Mouse (Mus musculus) midbrain, embryonic 11.5 days (tissue): ENCODE measurements around the gene Il15ra. TPM values are rescaled to one million over a fixed set of nuclear protein-coding genes. Genes with fewer than 3 reads are reported as not detected.

Experiments
- ATAC-seq: fragments of 200-750 bp; cut with Nextera tagmentation; 2 replicates; pipeline ENCODE4 v1.8.0; 2017; ENCODE audit warnings: moderate TSS enrichment, moderate library complexity; ENCODE audit not compliant: low FRiP score
- DNase-seq: peaks from one replicate; pipeline ENCODE4 v3.0.0; 2015; ENCODE audit warnings: low spot score; ENCODE audit errors: missing footprints
- H3K27ac ChIP-seq: fragments of 300-500 bp; sonication (generic); 2 replicates; pipeline ENCODE4 v1.5.1; 2014; ENCODE audit warnings: low read depth, low read length
- H3K27me3 ChIP-seq: fragments of 300-500 bp; sonication (generic); 2 replicates; pipeline ENCODE4 v1.6.1; 2014; ENCODE audit warnings: mild to moderate bottlenecking, low read length, moderate library complexity, mixed read lengths; ENCODE audit not compliant: control insufficient read depth, insufficient read depth
- H3K36me3 ChIP-seq: fragments of 300-500 bp; sonication (generic); 2 replicates; pipeline ENCODE4 v1.6.1; 2014; ENCODE audit warnings: mild to moderate bottlenecking, low read length, moderate library complexity, mixed read lengths; ENCODE audit not compliant: control insufficient read depth, insufficient read depth
- H3K4me1 ChIP-seq: fragments of 300-500 bp; sonication (generic); 2 replicates; pipeline ENCODE4 v1.6.1; 2014; ENCODE audit warnings: low read length; ENCODE audit not compliant: control insufficient read depth, insufficient read depth
- H3K4me2 ChIP-seq: fragments of 300-500 bp; sonication (generic); 2 replicates; pipeline ENCODE4 v1.6.1; 2014; ENCODE audit warnings: mild to moderate bottlenecking, moderate library complexity
- H3K4me3 ChIP-seq: fragments of 300-500 bp; sonication (generic); 2 replicates; pipeline ENCODE4 v1.5.1; 2014; ENCODE audit warnings: low read depth, low read length
- H3K9ac ChIP-seq: fragments of 300-500 bp; sonication (generic); 2 replicates; pipeline ENCODE4 v1.6.1; 2014; ENCODE audit warnings: low read length
- H3K9me3 ChIP-seq: fragments of 300-500 bp; sonication (generic); 2 replicates; pipeline ENCODE4 v1.6.1; 2016; ENCODE audit warnings: low read length; ENCODE audit not compliant: control insufficient read depth
- WGBS: fragments of 180-500 bp; shearing (Covaris S2); extraction: QIAGEN DNeasy Blood & Tissue Kit; methylation state at CpG from one replicate; pipeline ENCODE4 v1.1.7; 2014; 5-methylcytosine and 5-hydroxymethylcytosine counted together
- polyA plus RNA-seq: library from polyadenylated mRNA; unstranded; fragments of >200 nt; fragmentation: Nextera tagmentation; extraction: Ambion mirVana; gene quantifications from 2 replicates; pipeline ENCODE4 v1.2.1, GENCODE M21; 2014

The Il15ra gene
- polyA plus RNA-seq, 1 experiment from 2014 or later: 0.87 TPM

GRCm38 (mm10) chr2:11672144-11672543 lies 32.9 kb upstream of the Il15ra start:
- H3K4me1 ChIP-seq: no peaks in the 10 kb centered on the region

GRCm38 (mm10) chr2:11679626-11680025 lies 25.5 kb upstream of the Il15ra start:
- no peak overlapping the region for H3K4me2 ChIP-seq
- H3K4me3 ChIP-seq: no peak overlapping the region
- no peaks in the 10 kb centered on the region for H3K4me1 ChIP-seq
- 70% methylated on average over 7 of the region's 7 CpGs for WGBS
- H3K9ac ChIP-seq: no peak overlapping the region
- no peak overlapping the region for H3K27ac ChIP-seq
- ATAC-seq (no peak), DNase-seq (no peak)
- no peaks in the 10 kb centered on the region for H3K9me3 ChIP-seq
- H3K27me3 ChIP-seq: no peaks in the 10 kb centered on the region
- no peaks in the 10 kb centered on the region for H3K36me3 ChIP-seq

More at GRCm38 (mm10) chr2:11672144-11672543, 32.9 kb upstream of the Il15ra start:
- no peak overlapping the region for H3K27ac ChIP-seq
- H3K4me2 ChIP-seq: no peak overlapping the region
- H3K4me3 ChIP-seq: no peak overlapping the region
- H3K36me3 ChIP-seq: no peaks in the 10 kb centered on the region
- no peak overlapping the region for H3K9ac ChIP-seq
- WGBS: 14% methylated on average over 3 of the region's 3 CpGs
- H3K9me3 ChIP-seq: no peaks in the 10 kb centered on the region
- DNase-seq (no peak), ATAC-seq (no peak)
- no peaks in the 10 kb centered on the region for H3K27me3 ChIP-seq

GRCm38 (mm10) chr2:11682712-11683111 lies 22.4 kb upstream of the Il15ra start:
- Histone ChIP-seq H3K9ac (no peak overlapping the region), H3K9me3 (no peaks in the 10 kb centered on the region), H3K27ac (no peak overlapping the region), H3K4me3 (no peak overlapping the region), H3K4me1 (no peaks in the 10 kb centered on the region), H3K36me3 (no peaks in the 10 kb centered on the region), H3K4me2 (no peak overlapping the region), H3K27me3 (no peaks in the 10 kb centered on the region)
- DNase-seq (no peak), ATAC-seq (no peak)
- WGBS: 56% methylated on average over 4 of the region's 4 CpGs

- DNase-seq: no peak
- Histone ChIP-seq H3K4me1 (no peaks in the 10 kb centered on the region), H3K9me3 (no peaks in the 10 kb centered on the region), H3K9ac (no peak overlapping the region), H3K4me3 (no peak overlapping the region), H3K27me3 (no peaks in the 10 kb centered on the region), H3K4me2 (no peak overlapping the region), H3K27ac (no peak overlapping the region), H3K36me3 (no peaks in the 10 kb centered on the region)
- ATAC-seq: no peak
- WGBS: 84% methylated on average over 4 of the region's 4 CpGs
These were observed 18.6 kb upstream of the Il15ra start for GRCm38 (mm10) chr2:11686512-11686911.

- Histone ChIP-seq H3K27me3 (no peaks in the 10 kb centered on the region), H3K4me3 (no peak overlapping the region), H3K27ac (no peak overlapping the region), H3K4me2 (no peak overlapping the region), H3K36me3 (no peaks in the 10 kb centered on the region), H3K4me1 (no peaks in the 10 kb centered on the region), H3K9me3 (no peaks in the 10 kb centered on the region), H3K9ac (no peak overlapping the region)
- ATAC-seq (no peak), DNase-seq (peak; percentile 88)
- WGBS: 30% methylated on average over 3 of the region's 3 CpGs
These were observed 17.7 kb upstream of the Il15ra start for GRCm38 (mm10) chr2:11687436-11687835.

DNA sequence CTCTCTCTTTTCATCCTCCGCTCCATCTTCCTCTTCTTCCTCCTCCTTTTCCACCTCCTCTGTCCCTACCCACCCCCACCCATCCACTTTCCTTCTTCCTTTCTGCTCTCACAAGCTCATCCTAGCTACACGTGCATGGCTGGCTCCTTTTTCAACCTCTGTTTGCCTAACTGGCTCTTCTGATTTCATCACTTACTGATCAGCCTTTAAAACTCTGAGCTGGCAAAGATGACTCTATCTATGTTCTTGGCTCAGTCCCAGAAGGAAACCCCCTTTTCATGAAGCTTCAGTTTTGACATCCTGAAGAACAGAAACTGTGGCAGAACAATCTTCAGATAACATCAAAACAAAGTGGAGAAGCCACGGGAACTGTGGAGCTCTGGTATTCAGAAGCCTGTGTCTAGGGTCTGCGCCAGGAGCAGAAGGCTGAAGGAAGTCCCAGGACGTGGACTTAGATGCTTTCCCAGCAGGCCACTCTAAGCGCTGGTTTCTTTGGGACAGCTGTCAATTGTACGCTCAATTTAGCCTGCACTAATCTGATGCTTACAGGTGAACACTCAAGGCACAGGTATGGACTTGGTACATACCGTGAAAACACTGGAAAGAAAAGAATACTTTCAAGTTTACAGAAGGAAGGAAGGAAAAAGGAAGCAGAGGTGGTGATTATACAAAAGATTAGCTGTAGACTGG lies 14.7 kb upstream of the Il15ra start:
- Histone ChIP-seq H3K9me3 (no peaks in the 10 kb centered on the region), H3K36me3 (no peaks in the 10 kb centered on the region), H3K27me3 (no peaks in the 10 kb centered on the region), H3K4me1 (no peaks in the 10 kb centered on the region), H3K4me3 (no peak overlapping the region), H3K27ac (no peak overlapping the region), H3K9ac (no peak overlapping the region), H3K4me2 (no peak overlapping the region)
- ATAC-seq (no peak), DNase-seq (no peak)
- 73% methylated on average over 8 of the region's 8 CpGs for WGBS

- no peak overlapping the region for H3K27ac ChIP-seq
- H3K9me3 ChIP-seq: no peaks in the 10 kb centered on the region
- WGBS: 93% methylated on average over 4 of the region's 4 CpGs
These were observed 11.7 kb upstream of the Il15ra start for GRCm38 (mm10) chr2:11693352-11693751.

DNA sequence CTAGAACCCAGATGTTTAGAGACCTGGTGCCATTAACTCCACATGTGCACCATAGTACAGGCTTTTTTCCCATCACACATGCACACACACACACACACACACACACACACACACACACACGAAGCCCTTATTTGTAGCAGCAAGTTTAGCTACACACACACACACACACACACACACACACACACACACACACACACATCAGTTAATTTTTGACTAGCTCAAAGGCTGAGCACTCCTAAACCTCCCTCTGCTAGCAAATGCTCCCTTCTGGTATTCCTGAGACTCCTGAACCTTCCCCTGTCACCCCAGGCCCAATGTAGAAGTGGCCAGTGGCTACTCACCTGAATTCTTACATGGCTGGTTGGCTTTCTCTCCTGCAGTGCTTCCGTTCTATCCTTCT lies 11.0 kb upstream of the Il15ra start:
- no peak for DNase-seq
- Histone ChIP-seq H3K36me3 (no peaks in the 10 kb centered on the region), H3K27me3 (no peaks in the 10 kb centered on the region), H3K9ac (no peak overlapping the region), H3K4me1 (no peaks in the 10 kb centered on the region), H3K9me3 (no peaks in the 10 kb centered on the region), H3K4me2 (no peak overlapping the region), H3K27ac (no peak overlapping the region), H3K4me3 (no peak overlapping the region)
- ATAC-seq: no peak
- WGBS: 80% methylated on average over 2 of the region's 2 CpGs

More at GRCm38 (mm10) chr2:11693352-11693751, 11.7 kb upstream of the Il15ra start:
- H3K36me3 ChIP-seq: no peaks in the 10 kb centered on the region
- ATAC-seq (no peak), DNase-seq (no peak)
- H3K27me3 ChIP-seq: no peaks in the 10 kb centered on the region
- H3K4me1 ChIP-seq: no peaks in the 10 kb centered on the region
- H3K9ac ChIP-seq: no peak overlapping the region
- H3K4me3 ChIP-seq: no peak overlapping the region
- H3K4me2 ChIP-seq: no peak overlapping the region

GRCm38 (mm10) chr2:11695867-11696266 lies 9.2 kb upstream of the Il15ra start:
- no peak overlapping the region for H3K27ac ChIP-seq
- ATAC-seq: no peak
- DNase-seq: no peak
- WGBS: 74% methylated on average over 2 of the region's 2 CpGs
- no peaks in the 10 kb centered on the region for H3K36me3 ChIP-seq
- H3K4me3 ChIP-seq: no peak overlapping the region
- H3K4me1 ChIP-seq: no peaks in the 10 kb centered on the region
- no peaks in the 10 kb centered on the region for H3K27me3 ChIP-seq
- H3K4me2 ChIP-seq: no peak overlapping the region
- no peak overlapping the region for H3K9ac ChIP-seq
- H3K9me3 ChIP-seq: no peaks in the 10 kb centered on the region
